Mouse (Mus musculus): ENCODE data around the gene Fam20a. TPM values are rescaled to one million over a fixed set of nuclear protein-coding genes. Genes with fewer than 3 reads are reported as not detected.

The Fam20a gene
- polyA plus RNA-seq, 1 experiment from 2014 or later, result 1.2 TPM

DNA sequence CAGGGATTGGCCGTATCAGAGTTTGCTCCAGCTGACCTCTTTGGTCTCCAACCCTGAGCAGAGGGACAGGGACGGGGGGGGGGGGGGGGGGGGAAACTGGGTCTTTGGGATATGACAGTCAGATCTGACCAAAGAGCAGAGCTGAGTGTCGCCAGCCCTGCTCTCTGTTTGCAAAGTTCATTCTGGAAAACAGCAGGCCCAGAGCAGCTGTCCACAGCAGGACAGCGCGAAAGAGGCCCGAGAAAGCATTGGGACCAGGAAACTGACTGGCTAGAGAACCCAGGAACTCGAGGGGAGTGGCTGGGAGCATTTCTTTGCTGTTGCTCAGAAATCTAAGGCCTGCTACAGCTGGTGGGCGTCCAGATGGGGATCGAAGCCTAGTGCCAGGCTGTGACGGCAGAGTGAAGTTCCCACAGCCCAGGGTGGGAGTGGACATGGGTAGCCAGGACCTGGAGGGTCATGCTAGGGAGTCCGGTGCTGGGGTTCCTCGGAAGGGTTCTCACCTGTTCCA is 1.2 kb downstream of the Fam20a start:
- peak overlapping the region; percentile 98 for H3K4me2 ChIP-seq
- peak overlapping the region; percentile 49 for H3K9ac ChIP-seq (ENCODE audit: low read depth, low read length)
- no peak for ATAC-seq (replicated peaks; ENCODE audit: insufficient number of reproducible peaks, low FRiP score, low TSS enrichment)
- H3K36me3 ChIP-seq (ENCODE audit: control insufficient read depth, insufficient read depth, low read length), result no peaks in the 10 kb centered on the region
- peak overlapping the region; percentile 52 for H3K4me3 ChIP-seq (ENCODE audit: low read depth, low read length)
- no peaks in the 10 kb centered on the region for H3K9me3 ChIP-seq (replicated peaks; ENCODE audit: control insufficient read depth, low read length)
- no peak overlapping the region for H3K27ac ChIP-seq (ENCODE audit: low read depth, low read length)
- 0 out of 2 replicates have a peak, but pooled peaks cover 8% of the 10 kb centered on the region for H3K4me1 ChIP-seq (ENCODE audit: control insufficient read depth, insufficient read depth, low read length)
- 14% methylated on average over 12 of the region's 12 CpGs for WGBS (ENCODE audit: insufficient replicate concordance)
- peaks cover 13% of the 10 kb centered on the region; the same call in 1 of the 2 replicates for H3K27me3 ChIP-seq (ENCODE audit: control insufficient read depth, insufficient read depth, low read length)

DNA sequence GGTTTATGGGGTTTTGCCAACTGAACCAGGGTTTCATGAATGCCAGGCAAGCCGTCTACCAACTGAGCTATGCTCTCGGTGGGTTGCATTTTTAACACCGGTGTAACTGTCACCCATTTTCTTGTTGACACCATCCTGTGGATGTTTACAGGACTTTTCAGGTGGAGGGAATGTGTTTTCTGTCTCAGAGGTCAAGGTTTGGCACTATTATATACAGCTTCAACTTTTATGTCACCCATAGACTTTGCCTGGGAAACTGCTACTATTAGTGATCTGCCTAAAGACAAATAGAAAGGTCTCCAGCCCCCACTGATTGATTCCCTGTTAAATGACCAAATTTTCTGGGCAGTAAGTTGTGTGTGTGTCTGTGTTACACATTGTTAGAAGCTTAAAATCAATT is 2.7 kb downstream of the Fam20a start:
- 84% methylated on average over 3 of the region's 3 CpGs for WGBS (ENCODE audit: insufficient replicate concordance)
- Histone ChIP-seq H3K9ac (ENCODE audit: low read depth, low read length) (no peak overlapping the region), H3K4me3 (ENCODE audit: low read depth, low read length) (no peak overlapping the region), H3K4me2 (no peak overlapping the region), H3K9me3 (replicated peaks; ENCODE audit: control insufficient read depth, low read length) (no peaks in the 10 kb centered on the region), H3K4me1 (ENCODE audit: control insufficient read depth, insufficient read depth, low read length) (0 out of 2 replicates have a peak, but pooled peaks cover 8% of the 10 kb centered on the region), H3K36me3 (ENCODE audit: control insufficient read depth, insufficient read depth, low read length) (no peaks in the 10 kb centered on the region), H3K27ac (ENCODE audit: low read depth, low read length) (no peak overlapping the region), H3K27me3 (ENCODE audit: control insufficient read depth, insufficient read depth, low read length) (peaks cover 13% of the 10 kb centered on the region; the same call in 1 of the 2 replicates)
- ATAC-seq (replicated peaks; ENCODE audit: insufficient number of reproducible peaks, low FRiP score, low TSS enrichment), result no peak

DNA sequence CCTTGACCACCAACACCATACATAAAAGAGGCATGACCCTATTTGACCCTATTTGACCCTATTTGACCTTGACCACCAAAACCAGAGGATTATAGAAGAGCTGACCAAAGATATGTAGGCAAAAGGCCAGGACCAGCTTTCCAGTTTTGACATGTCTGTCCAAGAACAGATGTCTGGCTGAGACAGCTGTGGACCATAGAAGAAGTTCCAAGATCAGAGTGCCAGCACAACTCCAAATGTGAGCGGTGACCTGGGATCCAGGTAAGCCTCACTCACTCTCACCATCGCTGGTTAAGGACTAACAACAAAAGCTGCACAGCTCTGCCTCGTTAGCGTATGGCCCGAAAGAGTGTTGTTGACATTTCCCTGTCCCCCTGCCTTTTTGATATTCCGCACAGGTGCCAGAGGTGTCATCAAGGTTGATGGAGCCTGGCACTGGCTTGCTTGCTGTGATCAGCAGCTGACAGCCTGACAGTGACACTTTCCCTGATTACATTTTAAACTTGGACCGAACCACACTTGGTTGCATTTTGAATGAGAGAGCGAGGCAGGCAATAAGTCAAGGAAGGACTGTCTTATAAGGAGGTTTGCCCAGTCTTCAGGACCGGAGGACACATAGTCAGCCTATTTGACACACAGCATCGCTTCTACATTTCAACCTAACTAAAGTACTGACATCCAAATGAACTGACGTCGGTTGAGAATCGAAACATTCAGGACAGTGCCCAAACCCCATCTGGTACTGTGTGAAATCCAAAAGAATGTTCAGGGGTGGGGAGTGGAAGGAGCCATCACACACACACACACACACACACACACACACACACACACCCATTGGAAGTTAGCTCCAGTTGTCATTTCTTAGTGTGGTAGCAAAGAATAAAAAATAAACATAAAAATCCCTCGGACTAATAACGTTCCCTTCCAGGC is 3.8 kb downstream of the Fam20a start:
- no peak overlapping the region for H3K27ac ChIP-seq (ENCODE audit: low read depth, low read length)
- no peak for ATAC-seq (replicated peaks; ENCODE audit: insufficient number of reproducible peaks, low FRiP score, low TSS enrichment)
- WGBS (ENCODE audit: insufficient replicate concordance), result 81% methylated on average over 15 of the region's 15 CpGs
- H3K36me3 ChIP-seq (ENCODE audit: control insufficient read depth, insufficient read depth, low read length), result no peaks in the 10 kb centered on the region
- H3K27me3 ChIP-seq (ENCODE audit: control insufficient read depth, insufficient read depth, low read length), result peaks cover 13% of the 10 kb centered on the region; the same call in 1 of the 2 replicates
- no peak overlapping the region for H3K9ac ChIP-seq (ENCODE audit: low read depth, low read length)
- no peak overlapping the region for H3K4me3 ChIP-seq (ENCODE audit: low read depth, low read length)
- H3K4me1 ChIP-seq (ENCODE audit: control insufficient read depth, insufficient read depth, low read length), result 0 out of 2 replicates have a peak, but pooled peaks cover 8% of the 10 kb centered on the region
- no peaks in the 10 kb centered on the region for H3K9me3 ChIP-seq (replicated peaks; ENCODE audit: control insufficient read depth, low read length)
- H3K4me2 ChIP-seq, result no peak overlapping the region

DNA sequence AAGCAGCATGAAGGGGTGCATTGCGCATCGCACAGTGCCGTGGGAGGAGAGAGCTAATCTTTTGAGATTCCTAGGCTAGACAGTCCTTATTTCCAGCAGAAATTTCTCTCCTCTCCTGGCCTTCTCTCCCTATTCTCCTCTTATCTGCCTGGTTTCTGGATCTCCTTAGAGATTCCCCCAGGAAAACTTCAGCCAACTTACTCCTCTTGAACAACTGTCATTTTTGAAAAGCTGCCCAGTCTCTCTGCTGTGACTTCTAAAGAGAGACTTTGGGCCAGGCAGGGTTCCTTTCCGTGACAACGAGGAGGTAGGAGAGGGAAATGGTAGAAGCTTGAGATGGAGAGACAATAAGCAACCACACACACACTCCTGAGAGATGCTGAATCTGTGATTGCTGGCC is 4.6 kb downstream of the Fam20a start:
- ATAC-seq (replicated peaks; ENCODE audit: insufficient number of reproducible peaks, low FRiP score, low TSS enrichment), result no peak
- H3K27me3 ChIP-seq (ENCODE audit: control insufficient read depth, insufficient read depth, low read length), result peaks cover 11% of the 10 kb centered on the region; the same call in 1 of the 2 replicates
- H3K4me2 ChIP-seq, result no peak overlapping the region
- no peak overlapping the region for H3K9ac ChIP-seq (ENCODE audit: low read depth, low read length)
- WGBS (ENCODE audit: insufficient replicate concordance), result 82% methylated on average over 5 of the region's 5 CpGs
- H3K9me3 ChIP-seq (replicated peaks; ENCODE audit: control insufficient read depth, low read length), result no peaks in the 10 kb centered on the region
- no peaks in the 10 kb centered on the region for H3K36me3 ChIP-seq (ENCODE audit: control insufficient read depth, insufficient read depth, low read length)
- no peak overlapping the region for H3K4me3 ChIP-seq (ENCODE audit: low read depth, low read length)
- H3K4me1 ChIP-seq (ENCODE audit: control insufficient read depth, insufficient read depth, low read length), result 0 out of 2 replicates have a peak, but pooled peaks cover 8% of the 10 kb centered on the region
- no peak overlapping the region for H3K27ac ChIP-seq (ENCODE audit: low read depth, low read length)

DNA sequence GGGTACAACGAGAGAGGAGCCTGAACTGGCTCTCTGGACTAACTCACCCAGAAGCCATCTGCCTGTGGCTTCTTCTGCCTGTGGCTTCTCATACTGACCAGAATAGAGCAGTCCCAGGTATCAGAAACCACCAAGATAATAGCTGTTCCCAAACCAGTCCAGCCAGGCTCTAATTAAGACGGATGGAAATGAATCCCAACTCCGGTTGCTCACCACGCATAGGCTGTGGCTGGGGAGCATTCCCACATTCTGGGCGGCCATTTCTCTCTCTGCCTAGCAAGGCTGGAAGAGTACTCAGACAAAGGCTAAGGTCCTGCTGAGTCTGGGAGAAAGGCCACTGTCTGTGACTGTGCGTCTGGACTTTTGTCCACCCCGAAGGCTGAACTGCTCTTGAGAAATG is 5.1 kb downstream of the Fam20a start:
- no peak overlapping the region for H3K9ac ChIP-seq (ENCODE audit: low read depth, low read length)
- 0 out of 2 replicates have a peak, but pooled peaks cover 8% of the 10 kb centered on the region for H3K4me1 ChIP-seq (ENCODE audit: control insufficient read depth, insufficient read depth, low read length)
- no peak overlapping the region for H3K4me2 ChIP-seq
- WGBS (ENCODE audit: insufficient replicate concordance), result 72% methylated on average over 7 of the region's 7 CpGs
- H3K4me3 ChIP-seq (ENCODE audit: low read depth, low read length), result no peak overlapping the region
- ATAC-seq (replicated peaks; ENCODE audit: insufficient number of reproducible peaks, low FRiP score, low TSS enrichment), result no peak
- H3K9me3 ChIP-seq (replicated peaks; ENCODE audit: control insufficient read depth, low read length), result no peaks in the 10 kb centered on the region
- no peak overlapping the region for H3K27ac ChIP-seq (ENCODE audit: low read depth, low read length)
- H3K36me3 ChIP-seq (ENCODE audit: control insufficient read depth, insufficient read depth, low read length), result no peaks in the 10 kb centered on the region
- H3K27me3 ChIP-seq (ENCODE audit: control insufficient read depth, insufficient read depth, low read length), result peaks cover 6% of the 10 kb centered on the region; the same call in 1 of the 2 replicates

DNA sequence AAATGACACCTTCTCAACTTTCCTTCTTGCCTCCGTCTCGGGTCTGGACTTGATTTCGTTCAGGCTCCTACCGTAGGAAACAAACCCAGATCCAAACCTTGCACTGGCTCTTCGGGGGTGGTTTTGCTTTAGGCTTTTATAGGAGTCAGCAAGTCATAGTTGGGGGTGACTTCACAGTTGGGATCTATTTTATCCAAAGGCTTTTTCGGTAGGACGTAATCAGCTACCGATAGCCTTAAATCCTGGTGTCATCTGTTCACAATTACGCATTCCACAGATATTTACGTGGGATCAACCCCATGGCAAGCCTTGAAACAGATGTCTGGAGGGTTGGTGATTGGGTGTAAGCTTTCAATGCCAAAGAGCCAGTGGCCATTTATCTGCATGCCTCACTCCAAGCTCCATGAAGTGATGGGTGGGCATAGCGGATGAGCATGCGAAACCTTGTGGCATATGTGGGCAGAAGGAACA is 6.7 kb downstream of the Fam20a start:
- H3K4me1 ChIP-seq (ENCODE audit: control insufficient read depth, insufficient read depth, low read length), result no peaks in the 10 kb centered on the region
- H3K27ac ChIP-seq (ENCODE audit: low read depth, low read length), result no peak overlapping the region
- H3K36me3 ChIP-seq (ENCODE audit: control insufficient read depth, insufficient read depth, low read length), result no peaks in the 10 kb centered on the region
- no peak overlapping the region for H3K4me3 ChIP-seq (ENCODE audit: low read depth, low read length)
- no peak overlapping the region for H3K9ac ChIP-seq (ENCODE audit: low read depth, low read length)
- H3K9me3 ChIP-seq (replicated peaks; ENCODE audit: control insufficient read depth, low read length), result no peaks in the 10 kb centered on the region
- 82% methylated on average over 12 of the region's 12 CpGs for WGBS (ENCODE audit: insufficient replicate concordance)
- H3K4me2 ChIP-seq, result no peak overlapping the region
- no peak for ATAC-seq (replicated peaks; ENCODE audit: insufficient number of reproducible peaks, low FRiP score, low TSS enrichment)
- no peaks in the 10 kb centered on the region for H3K27me3 ChIP-seq (ENCODE audit: control insufficient read depth, insufficient read depth, low read length)

DNA sequence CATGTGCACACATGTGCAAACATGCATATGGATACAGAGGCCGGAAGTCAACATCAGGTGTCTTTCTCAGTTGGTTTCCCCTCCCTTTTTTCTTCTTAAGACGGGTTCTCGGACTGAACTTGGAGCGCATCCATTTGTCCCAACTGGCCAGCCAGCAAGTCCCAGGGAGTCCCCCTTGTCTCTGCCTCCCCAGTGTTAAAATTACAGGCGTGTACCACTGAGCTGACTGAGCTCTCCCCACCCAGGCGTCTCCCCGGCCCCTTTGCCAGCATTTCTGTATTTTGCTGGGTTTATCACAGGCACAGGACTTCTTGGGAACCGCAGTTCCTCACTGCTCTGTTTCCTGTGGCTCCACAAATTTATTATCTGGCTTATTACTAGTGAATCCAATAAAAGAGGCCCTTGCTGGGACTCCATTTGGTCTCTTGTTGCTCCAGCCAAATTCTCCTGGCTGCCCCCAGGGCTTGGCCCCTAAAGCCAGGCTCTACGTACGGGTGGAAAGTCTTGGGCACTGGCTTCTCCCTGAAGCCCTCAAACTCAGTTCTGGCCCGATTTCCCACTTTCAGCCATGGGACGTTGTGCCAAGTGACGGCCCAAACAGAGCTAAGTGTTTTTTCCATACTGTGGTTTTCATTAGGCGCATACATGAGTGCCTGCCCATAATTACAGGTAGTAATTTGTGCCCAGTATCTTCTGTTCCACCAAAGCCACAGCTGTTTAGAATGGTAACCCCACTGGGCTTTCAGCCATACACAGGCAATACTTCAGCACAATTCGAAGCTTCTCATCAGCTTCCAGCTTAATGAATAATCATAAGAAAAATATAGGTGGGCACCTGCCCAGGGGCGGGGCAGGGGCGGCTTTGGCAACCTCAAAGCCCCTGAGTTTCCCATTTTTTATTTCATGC is 7.5 kb downstream of the Fam20a start:
- ATAC-seq (replicated peaks; ENCODE audit: insufficient number of reproducible peaks, low FRiP score, low TSS enrichment), result no peak
- Histone ChIP-seq H3K4me2 (no peak overlapping the region), H3K36me3 (ENCODE audit: control insufficient read depth, insufficient read depth, low read length) (no peaks in the 10 kb centered on the region), H3K9ac (ENCODE audit: low read depth, low read length) (no peak overlapping the region), H3K9me3 (replicated peaks; ENCODE audit: control insufficient read depth, low read length) (no peaks in the 10 kb centered on the region), H3K27ac (ENCODE audit: low read depth, low read length) (no peak overlapping the region), H3K27me3 (ENCODE audit: control insufficient read depth, insufficient read depth, low read length) (no peaks in the 10 kb centered on the region), H3K4me1 (ENCODE audit: control insufficient read depth, insufficient read depth, low read length) (no peaks in the 10 kb centered on the region), H3K4me3 (ENCODE audit: low read depth, low read length) (no peak overlapping the region)
- WGBS (ENCODE audit: insufficient replicate concordance), result 83% methylated on average over 17 of the region's 17 CpGs

DNA sequence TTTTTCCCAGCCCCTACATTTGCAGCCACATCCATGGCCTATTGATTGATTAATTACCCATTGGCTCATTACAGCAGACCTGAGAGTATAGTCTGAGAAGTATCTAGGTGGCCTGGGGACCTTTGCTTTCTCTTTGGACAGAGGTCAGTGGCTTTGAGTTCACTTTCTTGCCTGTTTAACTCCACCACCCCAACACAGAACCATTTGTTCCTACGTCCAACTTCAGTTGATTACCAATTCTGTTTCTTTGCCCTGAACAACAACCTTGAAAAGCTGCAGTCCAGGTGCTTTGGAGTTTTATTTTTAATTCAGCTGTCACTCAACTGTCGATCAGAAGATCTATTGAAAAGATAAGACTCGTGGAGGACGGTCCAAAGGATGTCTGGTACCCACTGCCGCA is 12.6 kb downstream of the Fam20a start:
- H3K4me2 ChIP-seq, result no peak overlapping the region
- H3K9me3 ChIP-seq (replicated peaks; ENCODE audit: control insufficient read depth, low read length), result no peaks in the 10 kb centered on the region
- H3K9ac ChIP-seq (ENCODE audit: low read depth, low read length), result no peak overlapping the region
- no peaks in the 10 kb centered on the region for H3K27me3 ChIP-seq (ENCODE audit: control insufficient read depth, insufficient read depth, low read length)
- H3K27ac ChIP-seq (ENCODE audit: low read depth, low read length), result no peak overlapping the region
- peaks cover 7% of the 10 kb centered on the region; the same call in 1 of the 2 replicates for H3K4me1 ChIP-seq (ENCODE audit: control insufficient read depth, insufficient read depth, low read length)
- no peak for ATAC-seq (replicated peaks; ENCODE audit: insufficient number of reproducible peaks, low FRiP score, low TSS enrichment)
- WGBS (ENCODE audit: insufficient replicate concordance), result 80% methylated on average over 5 of the region's 5 CpGs
- no peaks in the 10 kb centered on the region for H3K36me3 ChIP-seq (ENCODE audit: control insufficient read depth, insufficient read depth, low read length)
- no peak overlapping the region for H3K4me3 ChIP-seq (ENCODE audit: low read depth, low read length)
